Mouse (Mus musculus): Measurements from ENCODE around the gene Rnf183.

The Rnf183 gene

GRCm38 (mm10) chr4:62430678-62431077 is 4.4 kb downstream of the Rnf183 start:
- DNase-seq (ENCODE audit: low spot score): no peak

DNA sequence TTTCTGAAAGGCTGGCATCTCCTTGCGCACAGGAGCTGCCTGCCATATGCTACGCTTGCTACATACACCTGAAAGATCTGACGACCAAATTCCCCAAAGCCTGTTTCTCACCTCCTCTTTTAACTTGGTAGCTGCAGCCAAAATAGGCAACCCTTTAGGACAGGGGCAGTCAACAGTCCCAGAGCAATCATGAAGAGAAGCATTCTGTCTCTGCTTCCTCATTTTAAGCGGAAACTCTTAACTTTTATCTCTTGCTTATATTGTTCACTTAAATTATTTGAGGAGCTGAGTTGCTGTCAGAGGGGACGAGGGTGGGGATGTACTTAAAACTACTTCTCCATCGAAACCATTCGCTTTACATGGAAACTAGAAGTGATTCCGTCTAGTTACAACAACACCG is 5.4 kb downstream of the Rnf183 start:
- DNase-seq (ENCODE audit: low spot score): no peak

DNA sequence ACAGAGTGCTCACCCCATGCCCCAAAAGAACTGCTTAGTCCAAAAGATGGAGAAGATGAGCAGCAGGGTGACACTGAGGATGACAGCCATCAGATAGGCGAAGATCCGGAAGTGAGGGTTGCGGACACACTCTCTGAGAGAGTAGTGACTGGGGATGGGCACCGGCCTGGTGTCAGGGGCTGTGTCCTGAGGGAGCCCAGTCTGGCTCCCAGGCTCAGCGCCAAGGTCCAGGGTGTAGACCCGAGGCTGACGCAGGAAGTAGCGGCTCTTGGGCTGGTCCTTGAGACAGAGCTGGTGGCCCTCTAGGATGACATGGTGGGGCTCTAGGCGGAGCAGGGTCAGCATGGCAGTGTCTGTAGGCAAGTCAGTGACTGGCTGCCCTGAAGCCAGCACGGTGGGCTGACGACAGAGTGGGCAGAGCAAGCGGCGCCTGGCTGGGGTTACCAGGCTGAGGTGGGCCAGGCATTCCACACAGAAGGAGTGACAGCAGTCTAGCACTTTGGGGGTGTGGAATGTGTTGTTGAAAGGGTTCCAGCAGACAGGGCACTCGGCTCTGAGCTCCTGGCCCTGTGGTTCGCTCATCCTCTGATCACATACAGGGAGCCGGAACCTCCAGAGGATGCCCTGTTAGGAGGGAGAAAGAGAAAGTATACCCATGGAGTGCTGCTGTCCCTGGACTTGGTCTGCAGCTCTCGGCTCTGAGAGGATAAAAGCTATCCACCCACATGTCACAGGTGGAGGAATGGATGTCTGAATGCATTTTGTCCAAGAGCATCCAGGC is 6.9 kb downstream of the Rnf183 start:
- DNase-seq (ENCODE audit: low spot score): no peak

DNA sequence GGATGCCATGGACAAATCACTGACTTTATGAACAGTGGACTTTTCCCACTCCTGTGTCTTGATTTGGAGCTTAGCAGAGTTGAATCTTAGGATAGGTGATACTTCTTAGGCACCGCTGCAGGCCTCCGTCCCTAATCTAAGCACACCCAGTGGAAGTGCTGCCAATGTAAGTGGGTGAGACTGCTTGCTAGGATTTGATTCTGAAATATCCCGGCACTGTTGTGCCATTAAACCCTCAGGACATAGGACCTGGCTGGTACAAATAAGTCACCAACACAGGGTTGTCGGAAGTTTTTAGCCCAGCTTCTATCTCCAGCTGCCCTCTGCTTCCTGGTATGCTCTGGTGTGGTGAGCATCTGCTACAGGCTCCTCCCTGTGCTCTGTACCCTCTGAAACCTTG is 9.2 kb downstream of the Rnf183 start:
- no peak for DNase-seq (ENCODE audit: low spot score)

DNA sequence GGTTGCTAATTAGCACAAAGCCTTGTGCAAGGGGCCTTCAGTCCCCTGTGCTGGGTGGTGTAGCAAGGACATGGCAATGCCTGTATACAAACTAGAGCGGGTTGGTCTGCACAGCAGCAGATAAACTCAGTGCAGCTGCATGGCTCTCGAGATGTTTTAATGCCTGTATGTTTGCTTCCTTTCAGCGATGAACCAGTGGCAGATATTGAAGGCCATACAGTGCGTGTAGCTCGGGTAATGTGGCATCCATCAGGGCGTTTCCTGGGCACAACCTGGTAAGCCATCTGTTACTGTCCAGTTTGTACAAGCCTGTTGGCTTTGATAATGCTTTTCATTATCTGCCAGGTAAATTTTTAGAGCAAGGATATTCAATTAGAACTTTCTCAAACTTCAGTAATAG is 16.0 kb downstream of the Rnf183 start:
- DNase-seq (ENCODE audit: low spot score): no peak

- no peak for DNase-seq (ENCODE audit: low spot score)
Observed at GRCm38 (mm10) chr4:62418448-62418847, 16.6 kb downstream of the Rnf183 start.

- no peak for DNase-seq (ENCODE audit: low spot score)
Observed at GRCm38 (mm10) chr4:62411606-62412005, 23.4 kb downstream of the Rnf183 start.

DNA sequence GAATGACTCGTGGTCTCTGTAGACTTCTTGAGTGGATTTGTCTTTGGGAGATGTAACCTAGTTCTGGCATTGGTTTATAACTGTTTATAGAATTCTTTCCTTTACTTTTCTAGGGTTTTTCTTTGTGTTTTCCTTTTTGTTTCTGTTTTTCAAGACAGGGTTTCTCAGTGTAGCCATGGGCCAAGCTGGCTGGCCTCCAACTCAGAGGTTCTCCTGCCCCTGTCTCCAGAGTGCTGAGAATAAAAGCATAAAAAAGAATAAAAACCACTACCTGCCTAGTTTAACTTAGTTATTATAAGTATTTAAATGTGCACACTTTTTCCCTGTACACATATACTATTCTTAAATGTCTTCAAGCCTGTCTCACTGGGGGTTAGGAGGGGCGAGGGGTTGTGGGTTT is 24.7 kb downstream of the Rnf183 start:
- no peak for DNase-seq (ENCODE audit: low spot score)

- no peak for DNase-seq (ENCODE audit: low spot score)
Observed at GRCm38 (mm10) chr4:62409615-62410014, 25.4 kb downstream of the Rnf183 start.

- peak; percentile 97 for DNase-seq (ENCODE audit: low spot score)
Observed at GRCm38 (mm10) chr4:62408601-62409282, 26.3 kb downstream of the Rnf183 start, which contains the start of the genes Cdc26 and Prpf4. Gene Cdc26, minus strand, starts transcription at chr4:62408642. Gene Prpf4, plus strand, starts transcription at chr4:62408797.

- peak; percentile 26 for DNase-seq (ENCODE audit: low spot score)
Observed at GRCm38 (mm10) chr4:62407730-62408582, 27.1 kb downstream of the Rnf183 start.

- DNase-seq (ENCODE audit: low spot score): no peak
Observed at GRCm38 (mm10) chr4:62406133-62406532, 28.9 kb downstream of the Rnf183 start.

- peak; percentile 29 for DNase-seq (ENCODE audit: low spot score)
Observed at GRCm38 (mm10) chr4:62398956-62399355, 36.1 kb downstream of the Rnf183 start.

- no peak for DNase-seq (ENCODE audit: low spot score)
Observed at GRCm38 (mm10) chr4:62397616-62398365, 37.3 kb downstream of the Rnf183 start.

DNA sequence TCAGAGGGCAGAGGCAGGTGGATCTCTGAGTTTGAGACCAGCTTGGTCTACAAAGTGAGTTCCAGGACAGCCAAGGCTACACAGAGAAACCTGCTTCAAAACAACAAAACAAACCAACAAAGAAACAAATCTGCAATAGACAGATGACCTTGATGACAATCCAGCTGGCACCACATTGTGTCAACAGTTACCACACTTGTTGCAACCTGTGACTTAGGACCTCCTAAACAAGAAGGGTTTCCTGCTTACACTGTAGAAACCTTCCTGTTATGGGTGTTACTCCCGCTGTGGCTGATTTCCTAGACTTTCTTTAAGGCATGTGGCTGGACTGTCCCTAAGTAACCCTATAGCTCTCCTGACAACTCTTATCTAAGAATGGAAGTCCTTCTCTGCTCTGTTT is 39.2 kb downstream of the Rnf183 start:
- DNase-seq (ENCODE audit: low spot score): no peak

DNA sequence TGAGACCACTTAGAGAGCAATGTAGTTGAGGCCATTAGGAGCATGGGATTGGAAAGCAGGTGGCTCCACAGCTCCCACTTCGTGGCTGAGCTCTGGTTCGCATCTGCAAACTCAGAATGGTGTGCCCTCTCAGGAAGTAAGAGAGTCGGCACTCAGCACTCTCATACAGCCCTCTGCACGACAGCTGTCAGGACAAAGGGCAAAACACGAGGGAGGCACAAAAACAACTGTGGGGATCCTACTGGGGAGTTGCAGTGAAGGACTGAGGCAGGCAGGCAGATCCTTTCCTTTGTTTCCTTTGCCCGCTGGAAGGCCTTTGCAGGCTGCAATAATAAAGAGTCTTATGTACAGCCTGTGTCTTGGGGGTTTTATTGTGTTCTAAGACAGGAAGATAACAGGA is 41.6 kb downstream of the Rnf183 start:
- DNase-seq (ENCODE audit: low spot score): no peak

GRCm38 (mm10) chr4:62391892-62392291 is 43.2 kb downstream of the Rnf183 start:
- DNase-seq (ENCODE audit: low spot score): no peak

DNA sequence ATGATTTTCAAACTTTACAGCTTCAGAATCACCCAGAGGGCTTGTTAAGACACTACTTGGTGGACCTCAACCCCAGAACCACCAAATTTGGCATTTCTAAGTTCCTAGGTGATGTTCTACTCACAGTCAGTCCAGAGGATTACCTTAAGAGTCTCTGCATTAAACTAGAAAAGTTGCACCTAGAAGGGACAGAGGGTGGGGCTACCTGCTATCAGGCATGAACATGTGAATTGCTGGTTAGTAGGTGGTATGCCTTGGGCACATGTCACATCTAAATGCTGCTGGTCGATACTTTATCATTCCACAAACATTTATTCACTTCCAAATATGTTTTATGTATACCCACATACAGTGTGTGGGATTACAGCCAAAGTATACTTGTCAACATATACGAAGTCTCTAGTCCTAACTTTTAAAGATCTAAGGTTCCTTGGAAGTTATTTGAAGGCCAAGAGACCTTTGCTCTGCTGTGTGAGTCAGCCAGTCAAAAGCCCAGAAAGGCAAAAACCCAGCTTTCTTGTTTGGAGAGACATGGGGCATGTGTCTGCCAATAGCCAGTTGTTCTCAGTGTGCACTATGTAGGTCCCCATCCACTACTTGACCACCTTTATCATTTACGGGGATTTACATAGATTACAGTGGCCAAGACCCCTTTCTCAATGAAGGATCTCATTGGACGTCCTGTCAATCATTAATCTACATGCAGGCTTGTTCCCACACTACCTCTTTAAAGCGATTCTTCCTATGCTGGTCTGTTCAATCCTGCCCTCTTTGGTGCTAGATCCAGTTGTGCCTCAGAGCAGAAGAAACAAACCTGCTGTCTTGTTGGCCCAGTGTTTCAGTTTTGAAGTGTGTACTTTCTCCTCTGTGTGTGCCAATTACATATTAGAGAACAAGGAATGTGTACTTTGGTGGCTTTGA is 45.2 kb downstream of the Rnf183 start:
- no peak for DNase-seq (ENCODE audit: low spot score)

GRCm38 (mm10) chr4:62385439-62385838 is 49.6 kb downstream of the Rnf183 start:
- DNase-seq (ENCODE audit: low spot score): no peak

- no peak for DNase-seq (ENCODE audit: low spot score)
Observed at GRCm38 (mm10) chr4:62384159-62384558, 50.9 kb downstream of the Rnf183 start.

DNA sequence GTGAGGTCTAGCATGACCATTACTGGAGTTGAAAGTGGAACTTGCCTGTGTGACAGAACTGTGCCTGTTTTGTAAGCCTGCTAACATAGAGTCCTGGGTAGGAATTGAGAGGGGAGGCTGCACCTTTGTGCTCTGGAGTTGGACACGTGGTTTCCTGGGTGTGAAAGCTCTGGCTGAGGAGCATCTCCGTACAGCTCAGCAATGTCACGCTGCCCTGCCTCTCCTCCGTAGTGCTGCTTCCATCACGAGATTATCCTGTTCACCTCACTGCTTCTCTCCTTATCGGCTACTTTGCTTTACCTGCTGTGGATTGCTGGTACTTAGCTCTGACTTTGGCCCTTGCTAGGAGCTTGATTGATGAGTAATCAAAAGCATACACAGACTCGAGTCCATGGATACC is 51.3 kb downstream of the Rnf183 start:
- DNase-seq (ENCODE audit: low spot score): no peak
